Mouse (Mus musculus) kidney, adult 2 months (tissue): Measurements from ENCODE around the gene Hist2h4. TPM values are rescaled to one million over a fixed set of nuclear protein-coding genes. Genes with fewer than 3 reads are reported as not detected.
A peak's percentile ranks its signal among the peaks of the same experiment; 100 is the strongest.

ENCODE experiments used
- DNase-seq: peaks from one replicate; pipeline ENCODE4 v3.0.0; 2021
- H3K27ac ChIP-seq: fragments of 200-500 bp; 2 replicates; pipeline ENCODE4 v1.5.1; 2012; ENCODE audit warnings: low read depth, low read length, control low read depth, inconsistent platforms; ENCODE audit not compliant: insufficient read depth
- H3K27me3 ChIP-seq: fragments of 200-500 bp; replicated peaks from 2 replicates; pipeline ENCODE4 v1.6.1; 2012; ENCODE audit warnings: mild to moderate bottlenecking, moderate library complexity, low read length, inconsistent platforms; ENCODE audit not compliant: control insufficient read depth, insufficient read depth
- H3K36me3 ChIP-seq: fragments of 200-500 bp; 2 replicates; pipeline ENCODE4 v1.6.1; 2012; ENCODE audit warnings: mild to moderate bottlenecking, moderate library complexity, low read length, inconsistent platforms; ENCODE audit not compliant: control insufficient read depth, insufficient read depth
- H3K4me1 ChIP-seq: fragments of 200-500 bp; 2 replicates; pipeline ENCODE4 v1.6.1; 2011; ENCODE audit warnings: low read length; ENCODE audit not compliant: control insufficient read depth, insufficient read depth
- H3K4me3 ChIP-seq: fragments of 200-500 bp; 2 replicates; pipeline ENCODE4 v1.5.1; 2011; ENCODE audit warnings: mild to moderate bottlenecking, low read depth, low read length, control low read depth; ENCODE audit not compliant: insufficient read depth
- CTCF ChIP-seq: fragments of 200-500 bp; conservative IDR thresholded peaks from 2 replicates; pipeline ENCODE4 v1.5.1; 2011; ENCODE audit warnings: low read depth, mild to moderate bottlenecking, control low read depth, low read length, moderate library complexity, mixed read lengths; ENCODE audit not compliant: insufficient read depth, insufficient read length
- POLR2A ChIP-seq: fragments of 200-500 bp; IDR thresholded peaks from one replicate; pipeline ENCODE4 v1.6.1; 2011; ENCODE audit warnings: low read depth, low read length, control low read depth
- WGBS: fragments of 180-500 bp; shearing (Covaris S2); methylation state at CpG from one replicate; pipeline ENCODE4 v1.1.7; 2018; 5-methylcytosine and 5-hydroxymethylcytosine counted together
- polyA plus RNA-seq: library from polyadenylated mRNA; depleted of rRNA; stranded (reverse); fragments of >200 nt; gene quantifications from 2 replicates; pipeline ENCODE4 v1.2.3, GENCODE M21; 2012; rRNA removed

Hist2h4 gene
- polyA plus RNA-seq, 1 experiment = 1.5 TPM

DNA sequence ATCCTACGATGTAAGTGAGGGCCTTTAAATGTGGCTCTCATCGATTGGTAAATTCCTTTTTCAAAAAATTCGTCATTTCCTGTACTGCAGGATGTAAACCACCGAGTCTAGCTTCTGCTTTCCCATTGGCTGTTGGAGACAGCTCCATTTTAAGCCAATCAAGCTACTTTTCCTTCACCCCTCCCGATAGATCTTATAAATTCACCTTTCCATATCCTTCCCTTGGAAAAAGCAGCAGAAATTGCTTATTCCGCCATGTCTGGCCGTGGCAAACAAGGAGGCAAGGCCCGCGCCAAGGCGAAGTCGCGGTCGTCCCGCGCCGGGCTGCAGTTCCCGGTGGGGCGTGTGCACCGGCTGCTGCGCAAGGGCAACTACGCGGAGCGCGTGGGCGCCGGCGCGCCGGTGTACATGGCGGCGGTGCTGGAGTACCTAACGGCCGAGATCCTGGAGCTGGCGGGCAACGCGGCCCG lies 43.4 kb downstream of the Hist2h4 start, which contains the start of the genes Bola1 and Hist2h2ab:
Gene Bola1 (minus strand): TSS at position 49 of the 470 bp plus-strand sequence.
Gene Hist2h2ab (plus strand): TSS at position 205 of the 470 bp plus-strand sequence.
- no peak for TF ChIP-seq POLR2A
- no peak for TF ChIP-seq CTCF
- DNase-seq = peak; percentile 92
- under 1% methylated on average over 37 of the region's 37 CpGs for WGBS

GRCm38 (mm10) chr3:96219191-96219641 lies 43.9 kb downstream of the Hist2h4 start:
- peak; percentile 49 for DNase-seq
- H3K27ac ChIP-seq = peak overlapping the region; percentile 94
- peaks cover 15% of the 10 kb centered on the region; the same call in 1 of the 2 replicates for H3K4me1 ChIP-seq
- under 1% methylated on average over 12 of the region's 12 CpGs for WGBS
- H3K36me3 ChIP-seq = no peaks in the 10 kb centered on the region
- peak overlapping the region; percentile 74 for H3K4me3 ChIP-seq
- no peaks in the 10 kb centered on the region for H3K27me3 ChIP-seq
- peak; percentile 28; the same call in 1 of the 2 replicates for TF ChIP-seq CTCF
- TF ChIP-seq POLR2A = no peak

More for the DNA sequence above, 43.4 kb downstream of the Hist2h4 start, which contains the start of the genes Bola1 and Hist2h2ab:
- no peaks in the 10 kb centered on the region for H3K27me3 ChIP-seq
- H3K4me3 ChIP-seq = peak within 1 kb of the TSS; percentile 74
- H3K36me3 ChIP-seq = no peaks in the 10 kb centered on the region
- peak within 1 kb of the TSS; percentile 94 for H3K27ac ChIP-seq
- peaks cover 15% of the 10 kb centered on the region; the same call in 1 of the 2 replicates for H3K4me1 ChIP-seq

Other genes starting within 250 kb of the Hist2h4 start
- gene Vps45, start 204.8 kb downstream of the Hist2h4 start, polyA plus RNA-seq = 6.7 and 7.9 TPM in 2 replicates
- 10.1 and 15.0 TPM in 2 replicates for gene Otud7b, start 158.8 kb downstream of the Hist2h4 start, polyA plus RNA-seq
- gene Mtmr11, start 101.3 kb downstream of the Hist2h4 start, polyA plus RNA-seq = 56.8 and 65.7 TPM in 2 replicates
- gene Sf3b4, start 91.0 kb downstream of the Hist2h4 start, polyA plus RNA-seq = 52.6 and 57.3 TPM in 2 replicates
- gene Sv2a, start 82.2 kb downstream of the Hist2h4 start, polyA plus RNA-seq = 20.8 and 27.3 TPM in 2 replicates
- 67.8 and 79.8 TPM in 2 replicates for gene Bola1, start 43.6 kb downstream of the Hist2h4 start, polyA plus RNA-seq
- gene Hist2h2ab, start 43.4 kb downstream of the Hist2h4 start, polyA plus RNA-seq = 0.66 and 1.7 TPM in 2 replicates
- gene Hist2h2ac, start 42.4 kb downstream of the Hist2h4 start, polyA plus RNA-seq = 3.7 and 6.3 TPM in 2 replicates
- 5.1 and 6.0 TPM in 2 replicates for gene Hist2h2be, start 42.2 kb downstream of the Hist2h4 start, polyA plus RNA-seq
- 8.6 and 12.9 TPM in 2 replicates for gene Hist2h3c2, start 24.2 kb downstream of the Hist2h4 start, polyA plus RNA-seq
- 162 and 196 TPM in 2 replicates for gene Hist2h2aa2, start 23.0 kb downstream of the Hist2h4 start, polyA plus RNA-seq
- gene Hist2h2aa1, start 17.8 kb downstream of the Hist2h4 start, polyA plus RNA-seq = 285 and 388 TPM in 2 replicates
- not detected in 2 replicates for gene Hist2h3c1, start 16.6 kb downstream of the Hist2h4 start, polyA plus RNA-seq
- gene Hist2h3b, start 5.3 kb upstream of the Hist2h4 start, polyA plus RNA-seq = 10.1 and 14.1 TPM in 2 replicates
- gene Hist2h2bb, start 6.4 kb upstream of the Hist2h4 start, polyA plus RNA-seq = 0.97 and 1.1 TPM in 2 replicates
- gene Fcgr1, start 30.7 kb upstream of the Hist2h4 start, polyA plus RNA-seq = 1.3 TPM in 2 replicates
- 0.08 and 0.14 TPM in 2 replicates for gene BC107364, start 189.0 kb upstream of the Hist2h4 start, polyA plus RNA-seq